8 mouse cellular contexts compared by ENCODE assay signal in genomic region chr7:5053456-5054179, GRCm38 (mm10). TPM values are rescaled to one million over a fixed set of nuclear protein-coding genes. Genes with fewer than 3 reads are reported as not detected.
DNase-seq lines count a peak whose midpoint lies in the region; ATAC-seq lines count a peak whose summit lies in the region.

No protein-coding gene starts in this region.

- H3K4me2 ChIP-seq in lung, embryonic 16.5 days (ENCODE audit: low read depth, low read length) = peak overlapping the region; percentile 82
- peak overlapping the region; percentile 83 for H3K4me2 ChIP-seq in hindbrain, embryonic 13.5 days
- peak overlapping the region; percentile 71 for H3K4me2 ChIP-seq in midbrain, embryonic 16.5 days (ENCODE audit: low read length)

- peaks cover 23% of the 10 kb centered on the region for H3K4me1 ChIP-seq in lung, embryonic 16.5 days (replicated peaks; ENCODE audit: control insufficient read depth, insufficient read depth, low read length)
- H3K4me1 ChIP-seq in hindbrain, embryonic 13.5 days (replicated peaks) = peaks cover 61% of the 10 kb centered on the region
- peaks cover 59% of the 10 kb centered on the region for H3K4me1 ChIP-seq in midbrain, embryonic 16.5 days (ENCODE audit: control insufficient read depth, insufficient read depth, low read length)

- H3K9me3 ChIP-seq in lung, embryonic 16.5 days (ENCODE audit: control insufficient read depth, low read length) = no peaks in the 10 kb centered on the region
- H3K9me3 ChIP-seq in hindbrain, embryonic 13.5 days = no peaks in the 10 kb centered on the region
- no peaks in the 10 kb centered on the region for H3K9me3 ChIP-seq in midbrain, embryonic 16.5 days (replicated peaks; ENCODE audit: control insufficient read depth, low read length, poor library complexity, severe bottlenecking)

- peak overlapping the region; percentile 53 for H3K9ac ChIP-seq in lung, embryonic 16.5 days (ENCODE audit: low read length)
- H3K9ac ChIP-seq in hindbrain, embryonic 13.5 days = peak overlapping the region; percentile 85
- peak overlapping the region; percentile 95 for H3K9ac ChIP-seq in midbrain, embryonic 16.5 days (ENCODE audit: low read depth, low read length)

- H3K27ac ChIP-seq in lung, embryonic 16.5 days (ENCODE audit: low read length) = no peak overlapping the region
- no peak overlapping the region for H3K27ac ChIP-seq in hindbrain, embryonic 13.5 days
- peak overlapping the region; percentile 53; the same call in 1 of the 2 replicates for H3K27ac ChIP-seq in midbrain, embryonic 16.5 days (ENCODE audit: low read length)

- no peak for ATAC-seq in lung, embryonic 16.5 days (ENCODE audit: low read depth)
- no peak for ATAC-seq in hindbrain, embryonic 13.5 days (ENCODE audit: low FRiP score)
- ATAC-seq in midbrain, embryonic 16.5 days = no peak

- H3K27me3 ChIP-seq in lung, embryonic 16.5 days (ENCODE audit: control insufficient read depth, insufficient read depth, low read depth, low read length) = peaks cover 67% of the 10 kb centered on the region
- H3K27me3 ChIP-seq in hindbrain, embryonic 13.5 days = peaks cover 67% of the 10 kb centered on the region
- peaks cover 15% of the 10 kb centered on the region for H3K27me3 ChIP-seq in midbrain, embryonic 16.5 days (ENCODE audit: control insufficient read depth, insufficient read depth, low read depth, low read length)

- H3K36me3 ChIP-seq in lung, embryonic 16.5 days (ENCODE audit: control insufficient read depth, insufficient read depth, low read length) = no peaks in the 10 kb centered on the region
- no peaks in the 10 kb centered on the region for H3K36me3 ChIP-seq in hindbrain, embryonic 13.5 days
- no peaks in the 10 kb centered on the region for H3K36me3 ChIP-seq in midbrain, embryonic 16.5 days (ENCODE audit: control insufficient read depth, insufficient read depth, low read length)

- WGBS in lung, embryonic 16.5 days = 11% methylated on average over 32 of the region's 32 CpGs
- 9% methylated on average over 32 of the region's 32 CpGs for WGBS in hindbrain, embryonic 13.5 days
- 8% methylated on average over 32 of the region's 32 CpGs for WGBS in midbrain, embryonic 16.5 days

- DNase-seq in embryo, embryonic 10.5 days (ENCODE audit: low spot score) = peak; percentile 55
- DNase-seq in embryo, embryonic 9.5 days (ENCODE audit: extremely low spot score) = no peak
- no peak for DNase-seq in lung, adult 18-20 months
- DNase-seq in adrenal gland, adult 8-10 months = no peak
- no peak for DNase-seq in gastrocnemius, postnatal 10 days

- peak overlapping the region; percentile 73 for H3K4me3 ChIP-seq in lung, embryonic 16.5 days (ENCODE audit: low read length)
- H3K4me3 ChIP-seq in hindbrain, embryonic 13.5 days = peak overlapping the region; percentile 79
- H3K4me3 ChIP-seq in midbrain, embryonic 16.5 days (ENCODE audit: low read depth, low read length) = peak overlapping the region; percentile 79

RNA-seq across cellular contexts. Expression of gene Zfp580, which starts 2.3 kb away (rescaled TPM):
- polyA plus RNA-seq in lung, embryonic 16.5 days (2015; fragmentation: Nextera tagmentation; extraction: Ambion mirVana) = 26.7 and 27.0 TPM in 2 replicates
- polyA plus RNA-seq in hindbrain, embryonic 13.5 days (2015; fragmentation: Nextera tagmentation; extraction: Ambion mirVana) = 67.2 and 69.7 TPM in 2 replicates
- 101 and 117 TPM in 2 replicates for polyA plus RNA-seq in midbrain, embryonic 16.5 days (2015; fragmentation: Nextera tagmentation; extraction: Ambion mirVana)
- 1 to 10 TPM; 5.4 to 9.7 (median 8.5) TPM for total RNA-seq in adrenal gland, adult 8-10 months (2022)
- 1 to 10 TPM; 7.3 to 10.0 TPM for total RNA-seq in gastrocnemius, postnatal 10 days (2021)

RNA-seq across cellular contexts. Expression of gene U2af2, which starts 8.3 kb away (rescaled TPM):
- 109 and 110 TPM in 2 replicates for polyA plus RNA-seq in lung, embryonic 16.5 days (2015; fragmentation: Nextera tagmentation; extraction: Ambion mirVana)
- 112 and 114 TPM in 2 replicates for polyA plus RNA-seq in hindbrain, embryonic 13.5 days (2015; fragmentation: Nextera tagmentation; extraction: Ambion mirVana)
- 96.7 and 103 TPM in 2 replicates for polyA plus RNA-seq in midbrain, embryonic 16.5 days (2015; fragmentation: Nextera tagmentation; extraction: Ambion mirVana)
- total RNA-seq in adrenal gland, adult 8-10 months (2022) = 100 to 1,000 TPM; 135 to 214 (median 168) TPM
- 10 to 100 TPM; 70.2 to 94.0 TPM for total RNA-seq in gastrocnemius, postnatal 10 days (2021)

RNA-seq across cellular contexts. Expression of gene Zfp784, which starts 15.4 kb away (rescaled TPM):
- 4.9 and 7.0 TPM in 2 replicates for polyA plus RNA-seq in lung, embryonic 16.5 days (2015; fragmentation: Nextera tagmentation; extraction: Ambion mirVana)
- 7.8 and 9.8 TPM in 2 replicates for polyA plus RNA-seq in hindbrain, embryonic 13.5 days (2015; fragmentation: Nextera tagmentation; extraction: Ambion mirVana)
- polyA plus RNA-seq in midbrain, embryonic 16.5 days (2015; fragmentation: Nextera tagmentation; extraction: Ambion mirVana) = 10.5 and 10.8 TPM in 2 replicates
- total RNA-seq in adrenal gland, adult 8-10 months (2022) = 1 to 10 TPM; 4.3 to 7.8 (median 6.0) TPM
- 1 to 10 TPM; 4.9 to 6.0 TPM for total RNA-seq in gastrocnemius, postnatal 10 days (2021)

RNA-seq across cellular contexts. Expression of gene 4632433K11Rik, which starts 19.7 kb away (rescaled TPM):
- polyA plus RNA-seq in lung, embryonic 16.5 days (2015; fragmentation: Nextera tagmentation; extraction: Ambion mirVana) = not detected in 2 replicates
- polyA plus RNA-seq in hindbrain, embryonic 13.5 days (2015; fragmentation: Nextera tagmentation; extraction: Ambion mirVana) = not detected in 2 replicates
- not detected in 2 replicates for polyA plus RNA-seq in midbrain, embryonic 16.5 days (2015; fragmentation: Nextera tagmentation; extraction: Ambion mirVana)
- under 1 TPM in 1 of 4 experiments, not detected in 3; 0.34 TPM for total RNA-seq in adrenal gland, adult 8-10 months (2022)
- total RNA-seq in gastrocnemius, postnatal 10 days (2021) = under 1 TPM in 1 of 2 experiments, not detected in 1; 0.49 TPM

RNA-seq across cellular contexts. Expression of gene Epn1, which starts 26.4 kb away (rescaled TPM):
- 53.8 and 54.8 TPM in 2 replicates for polyA plus RNA-seq in lung, embryonic 16.5 days (2015; fragmentation: Nextera tagmentation; extraction: Ambion mirVana)
- polyA plus RNA-seq in hindbrain, embryonic 13.5 days (2015; fragmentation: Nextera tagmentation; extraction: Ambion mirVana) = 83.8 and 85.6 TPM in 2 replicates
- 107 and 120 TPM in 2 replicates for polyA plus RNA-seq in midbrain, embryonic 16.5 days (2015; fragmentation: Nextera tagmentation; extraction: Ambion mirVana)
- total RNA-seq in adrenal gland, adult 8-10 months (2022) = 100 to 1,000 TPM; 124 to 175 (median 142) TPM
- total RNA-seq in gastrocnemius, postnatal 10 days (2021) = 100 to 1,000 TPM in 1 of 2 experiments, 10 to 100 TPM in 1; 96.7 to 110 TPM
